Mouse (Mus musculus): Measurements from ENCODE around the gene Slc29a1.

The Slc29a1 gene

DNA sequence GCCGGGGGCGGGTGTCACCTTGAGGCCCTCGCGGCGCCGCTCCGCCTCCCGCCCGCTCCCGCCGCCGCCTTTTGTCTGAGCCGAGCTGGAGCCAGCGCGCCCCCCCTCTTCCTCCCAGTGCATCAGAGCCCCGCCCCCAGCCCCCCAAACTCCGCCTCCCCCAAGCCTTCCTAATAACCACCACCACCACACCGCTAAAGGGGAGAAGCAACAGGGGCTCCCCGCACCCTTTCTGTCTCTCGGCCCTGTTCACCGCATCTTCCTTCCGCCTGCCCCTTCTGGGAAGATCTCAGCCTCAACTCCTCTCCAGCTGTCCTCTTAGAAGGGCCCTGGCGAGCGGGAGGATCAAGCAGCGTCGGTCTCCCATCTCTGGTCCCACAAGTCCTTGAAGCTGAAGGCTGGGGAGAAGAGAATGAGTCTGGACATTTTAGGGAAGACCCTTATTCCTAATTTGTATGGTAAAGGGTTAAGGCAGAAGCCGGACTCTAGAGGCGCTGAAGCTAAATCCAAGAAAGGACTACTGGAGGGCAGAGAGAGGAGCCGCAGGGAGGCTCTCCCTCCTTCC is 49.7 kb downstream of the Slc29a1 start, which contains the start of gene Tmem151b:
Tmem151b (minus strand) TSS at position 61 of the 565 bp plus-strand sequence.
- peak in 1 of 2 experiments; percentile 28 for DNase-seq

DNA sequence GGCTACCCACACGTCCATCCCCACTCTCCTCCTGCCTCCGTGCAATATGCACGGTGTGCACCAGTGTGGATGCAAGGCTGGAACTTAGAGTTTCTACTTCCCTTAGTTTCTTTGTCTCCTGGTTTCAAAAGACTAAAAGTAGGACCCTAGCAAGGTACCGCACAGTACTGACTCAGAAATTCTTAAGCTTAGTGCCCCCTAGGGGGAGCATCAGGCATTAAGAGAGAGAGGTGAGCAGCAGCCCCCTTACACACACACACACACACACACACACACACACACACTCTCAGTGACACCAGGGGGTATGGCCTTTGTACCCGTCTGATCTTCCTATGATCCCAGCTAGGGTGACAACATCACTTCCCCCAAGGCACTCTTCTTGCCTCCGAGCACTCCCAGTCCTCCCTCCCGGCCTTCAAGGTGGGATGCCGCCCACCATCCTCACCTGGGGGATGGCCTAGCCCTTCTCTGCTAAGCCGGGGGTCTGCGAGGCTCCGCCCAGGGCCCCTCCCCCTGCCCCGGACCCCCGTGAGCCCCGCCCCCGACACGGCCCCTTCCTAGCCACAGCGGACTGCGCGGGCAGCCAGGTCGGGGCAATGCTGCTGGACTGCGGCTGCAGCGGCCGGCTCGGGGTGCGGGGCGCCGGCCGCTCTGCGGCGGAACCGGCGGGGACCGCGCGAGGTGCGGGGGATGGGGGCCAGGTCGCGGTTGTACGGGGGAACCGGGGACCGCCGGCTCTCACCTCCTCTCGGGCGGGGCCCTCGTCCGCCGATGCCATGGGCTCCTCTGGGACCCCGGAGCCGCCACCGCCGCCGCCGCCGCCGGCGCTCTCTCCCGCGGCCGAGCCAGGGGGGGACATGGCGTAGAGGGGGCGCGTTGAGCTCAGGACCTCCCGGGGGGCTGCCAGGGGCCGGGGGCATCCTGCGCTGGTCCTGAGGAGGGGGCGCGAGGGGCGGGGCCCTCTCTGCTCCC is 50.6 kb downstream of the Slc29a1 start:
- DNase-seq, result no peak

DNA sequence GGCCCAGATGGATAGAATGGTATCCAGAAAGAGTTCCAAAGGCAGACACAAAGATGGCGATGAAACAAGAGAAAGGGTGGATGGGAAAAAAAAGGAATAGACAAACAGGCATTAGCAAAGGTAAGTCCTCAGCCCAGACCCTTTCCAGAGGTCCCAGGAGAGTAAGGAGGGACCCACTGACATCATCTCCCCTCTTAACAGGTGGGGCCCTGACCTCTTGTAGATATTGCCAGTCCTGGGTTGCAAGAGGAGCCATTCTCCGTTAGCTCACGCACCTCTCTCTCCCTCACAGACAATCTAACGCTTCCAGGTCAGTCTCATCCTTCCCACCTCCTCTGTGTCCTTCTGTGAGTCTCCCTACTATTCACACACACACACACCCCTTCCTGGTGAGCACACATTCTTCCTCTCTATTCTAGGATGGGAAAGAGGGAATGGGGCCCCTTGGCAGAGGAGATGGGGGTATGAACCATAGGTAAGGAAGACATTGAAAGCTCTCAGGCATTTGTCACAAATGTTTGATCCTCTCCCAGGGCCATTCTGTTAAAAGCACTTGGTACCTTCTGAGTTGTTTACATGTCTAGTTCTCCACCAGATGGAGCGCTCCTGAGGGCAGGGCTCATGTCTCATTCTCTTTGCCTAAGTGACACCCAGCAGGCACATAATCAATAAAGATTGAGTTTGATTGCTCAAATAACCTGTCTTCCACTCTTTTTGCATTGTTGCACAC is 51.8 kb downstream of the Slc29a1 start:
- DNase-seq, result no peak

DNA sequence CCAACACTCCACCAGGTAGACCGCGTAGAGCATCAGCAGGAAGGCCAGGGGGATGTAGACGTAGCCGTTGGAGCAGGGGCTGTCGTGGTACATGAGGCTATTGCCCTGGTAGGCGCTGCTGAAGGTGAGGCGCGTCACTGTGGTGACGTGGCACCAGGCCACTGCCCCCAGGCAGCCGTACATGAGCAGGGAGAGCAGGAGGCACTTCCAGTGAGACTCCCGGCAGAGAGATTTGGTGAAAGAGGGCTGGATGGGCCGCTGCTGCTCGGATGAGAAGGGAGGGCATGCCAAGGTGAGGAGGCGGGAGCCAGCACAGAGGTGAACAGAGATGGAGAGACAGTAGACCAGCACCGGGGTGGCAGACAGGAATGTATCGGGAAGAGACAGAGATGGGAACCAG is 52.5 kb downstream of the Slc29a1 start:
- no peak for DNase-seq

DNA sequence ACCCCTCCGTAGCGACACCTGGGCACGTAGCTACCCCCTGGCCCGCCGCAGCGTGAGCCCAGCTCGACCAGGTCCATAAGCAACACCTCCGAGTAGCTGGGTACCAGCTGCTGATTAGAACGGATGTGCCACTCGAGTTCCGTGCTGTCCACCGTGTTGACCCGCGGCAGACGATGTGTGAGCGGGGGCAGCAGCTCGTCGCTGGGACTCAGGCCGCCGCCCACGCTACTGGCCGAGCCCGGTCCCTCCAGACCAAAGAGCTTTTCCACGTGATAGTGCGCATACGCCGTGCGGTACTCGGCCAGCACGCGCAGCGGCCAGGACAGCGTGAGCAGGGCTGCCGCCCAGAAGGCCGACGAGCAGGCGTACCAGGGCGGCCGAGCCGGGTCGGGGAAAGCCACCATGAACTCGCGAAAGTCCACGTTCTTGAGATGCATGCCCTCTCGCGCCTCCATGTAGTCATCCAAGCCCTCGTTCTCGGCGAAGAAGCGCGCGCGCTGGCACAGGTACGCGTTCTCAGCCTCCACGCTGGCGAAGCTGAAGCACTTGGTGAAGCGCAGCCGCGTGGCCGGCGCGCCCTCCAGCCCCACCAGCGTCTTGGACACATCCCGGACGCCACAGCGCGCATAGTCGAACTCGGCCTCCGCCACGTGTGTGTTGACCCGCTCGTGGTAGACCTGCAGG is 54.0 kb downstream of the Slc29a1 start:
- DNase-seq, result no peak

DNA sequence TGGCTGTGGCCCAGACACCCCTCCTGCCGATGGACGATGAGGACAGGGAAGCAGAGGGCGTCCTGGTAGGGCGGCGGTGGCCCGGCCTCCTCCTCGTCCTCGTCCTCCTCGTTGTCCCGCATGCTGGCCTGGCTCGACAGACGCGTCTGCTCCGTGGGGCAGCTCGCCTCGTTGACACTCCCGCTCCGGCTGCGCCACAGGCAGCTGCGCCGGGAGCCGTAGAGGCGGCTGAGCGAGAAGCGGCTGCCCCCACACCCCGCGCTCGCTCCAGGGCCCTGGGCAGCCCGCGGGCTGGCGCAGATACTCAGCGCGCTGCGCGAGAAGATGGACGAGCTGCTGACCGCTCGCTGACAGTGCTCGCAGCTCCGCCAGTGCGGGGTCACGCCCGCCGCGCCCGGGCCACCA is 54.5 kb downstream of the Slc29a1 start:
- no peak for DNase-seq

DNA sequence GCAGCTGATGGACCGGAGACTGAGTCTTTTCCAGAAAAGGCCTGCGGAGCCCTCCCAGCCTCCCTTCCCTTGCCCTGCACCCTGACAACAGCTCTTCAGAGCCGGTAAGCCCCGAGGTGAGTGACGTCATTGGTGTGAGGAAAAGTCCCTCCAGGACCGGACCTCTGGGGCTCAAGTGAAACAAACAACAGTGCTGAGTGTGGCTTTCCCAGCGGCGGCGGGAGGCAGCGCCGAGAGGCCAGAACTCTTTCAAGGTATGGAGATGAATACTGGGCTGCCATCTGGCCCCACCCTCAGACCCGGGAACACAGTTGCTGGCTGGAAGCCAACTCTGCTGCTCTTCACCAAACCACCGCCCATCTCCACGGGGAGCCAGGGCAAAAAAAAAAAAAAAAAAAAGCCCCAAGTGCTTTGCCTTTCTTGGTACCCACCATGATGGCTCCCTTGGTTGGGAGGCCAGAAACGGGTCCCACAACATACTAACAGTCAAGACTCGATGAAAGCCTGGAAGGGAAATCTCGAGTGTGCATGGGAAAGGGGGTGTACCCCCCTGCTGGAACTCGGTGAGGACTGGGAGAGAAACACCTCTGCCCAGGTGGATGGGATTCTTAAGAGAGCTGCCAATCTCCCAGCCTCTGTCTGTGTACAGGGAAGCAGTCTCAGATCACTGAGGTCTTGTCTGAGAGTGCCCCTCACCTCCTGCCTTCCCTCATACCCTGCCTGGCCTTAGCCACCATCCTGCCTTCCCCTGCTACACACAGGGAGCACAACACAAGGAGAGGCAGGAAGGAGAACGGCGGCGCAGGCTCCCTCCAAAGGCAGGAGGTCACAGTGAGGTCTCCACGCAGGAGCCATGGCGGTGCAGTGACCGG is 55.2 kb downstream of the Slc29a1 start:
- DNase-seq, result no peak

DNA sequence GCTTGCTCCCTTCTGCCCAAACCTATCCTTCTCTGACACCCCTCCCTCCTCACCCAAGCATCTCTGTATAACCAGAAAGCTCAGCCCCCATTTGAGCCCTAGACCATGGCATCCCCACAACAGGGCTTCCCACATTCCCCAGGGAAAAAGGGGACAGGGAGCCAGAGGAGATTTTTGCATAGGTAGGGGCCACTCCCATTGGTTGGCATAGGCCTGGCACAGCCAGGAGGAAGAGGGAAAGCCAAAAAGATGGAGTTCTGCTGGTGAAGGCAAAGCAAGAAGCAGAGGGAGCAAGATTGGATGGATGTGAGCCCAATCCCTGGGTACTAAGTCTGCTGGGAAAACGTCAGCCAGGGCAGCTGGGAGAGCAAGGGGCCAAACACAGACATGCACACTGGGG is 56.3 kb downstream of the Slc29a1 start:
- DNase-seq, result no peak

DNA sequence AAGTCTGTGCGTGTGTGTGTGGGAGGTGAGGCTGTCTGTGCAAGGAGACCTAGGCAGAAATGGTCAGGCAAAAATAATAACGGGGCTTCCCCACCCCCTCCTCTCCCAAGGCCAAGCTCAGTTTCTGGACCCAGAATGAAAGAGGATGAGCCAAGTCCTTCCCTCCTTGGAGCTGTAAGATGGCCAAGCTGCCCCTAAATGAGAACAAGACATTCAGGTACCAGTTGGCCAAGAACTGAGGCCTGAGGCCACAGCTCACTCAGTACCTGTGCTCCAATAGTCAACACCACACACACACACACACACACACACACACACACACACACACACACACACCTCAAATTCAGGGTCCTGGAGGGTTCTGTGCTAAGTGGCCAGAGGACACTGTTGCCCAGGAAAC is 56.7 kb downstream of the Slc29a1 start:
- no peak for DNase-seq

DNA sequence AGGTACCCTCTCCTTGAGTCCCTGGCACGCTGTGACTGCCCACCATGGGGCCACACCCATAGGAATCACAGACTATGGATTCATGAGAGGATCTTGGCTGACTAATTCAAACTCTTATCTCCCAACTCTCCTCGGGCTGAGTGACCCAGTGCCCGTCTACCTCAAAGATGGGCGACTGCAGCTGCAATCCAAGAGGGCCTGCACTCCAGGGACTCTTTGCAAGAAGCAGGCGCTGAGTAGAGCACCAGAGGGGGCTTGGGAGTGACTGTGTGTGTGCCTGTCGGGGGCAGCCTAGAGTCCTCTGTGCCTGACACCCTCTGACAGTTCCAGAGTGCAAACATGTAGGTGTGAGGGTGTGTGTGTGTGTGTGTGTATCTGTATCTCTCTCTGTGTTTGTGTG is 57.3 kb downstream of the Slc29a1 start:
- no peak for DNase-seq

DNA sequence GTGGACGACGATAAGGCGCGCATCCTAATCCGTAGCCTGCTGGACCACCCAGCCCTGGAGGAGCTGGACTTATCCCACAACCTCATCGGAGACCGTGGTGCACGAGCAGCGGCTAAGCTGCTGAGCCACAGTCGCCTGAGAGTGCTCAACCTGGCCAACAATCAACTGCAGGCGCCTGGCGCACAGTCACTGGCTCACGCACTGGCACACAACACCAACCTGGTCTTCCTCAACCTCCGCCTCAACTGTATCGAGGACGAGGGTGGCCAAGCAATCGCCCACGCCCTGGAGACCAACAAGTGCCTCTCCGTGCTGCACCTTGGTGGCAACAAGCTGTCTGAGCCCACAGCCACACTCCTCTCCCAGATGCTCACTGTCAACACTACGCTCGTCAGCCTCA is 59.7 kb downstream of the Slc29a1 start:
- DNase-seq, result no peak

DNA sequence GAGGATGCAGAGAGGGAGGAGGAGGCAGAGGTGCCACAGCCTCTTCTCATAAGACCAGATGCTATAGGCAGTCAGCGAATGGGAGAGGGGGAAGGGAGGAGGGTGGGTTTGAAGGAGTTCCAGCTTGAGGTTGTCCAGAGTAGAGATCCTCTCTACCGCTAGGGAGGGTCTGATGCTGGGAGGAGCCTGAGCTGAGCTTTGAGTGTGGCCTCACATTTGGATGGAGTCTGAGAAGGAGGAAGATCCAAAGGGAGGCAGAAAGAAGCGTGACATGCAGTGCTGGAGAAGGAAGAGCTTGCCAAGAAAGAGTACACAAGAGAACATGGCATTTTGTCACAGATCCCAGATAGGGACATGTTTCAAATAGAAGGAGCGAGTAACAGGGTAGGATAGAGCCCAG is 61.0 kb downstream of the Slc29a1 start:
- DNase-seq, result no peak

DNA sequence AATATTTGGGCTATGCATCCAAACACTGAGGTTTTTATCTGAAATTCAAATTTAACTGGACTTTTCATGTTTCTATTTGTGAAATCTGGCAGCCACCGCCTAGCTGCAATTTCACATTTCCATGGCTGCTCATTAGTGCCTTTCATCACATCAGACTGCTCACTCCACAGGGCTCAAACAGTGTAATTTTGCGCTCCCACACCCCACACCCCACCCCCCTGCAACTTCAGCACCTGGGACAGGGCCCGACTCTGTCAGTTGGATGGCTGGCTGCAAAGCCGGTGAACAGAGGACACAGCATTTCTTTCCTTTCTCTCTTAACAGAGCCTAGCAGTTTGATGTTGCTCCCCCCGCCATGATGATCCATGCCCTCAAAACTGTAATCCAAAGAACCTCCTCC is 63.1 kb downstream of the Slc29a1 start:
- DNase-seq, result no peak

Data from kidney, postnatal 25 days (tissue).